Mouse (Mus musculus) heart, embryonic 12.5 days (tissue): ENCODE measurements at regions not wholly inside any gene's neighbourhood (a gene's known extent, or its start where the extent isn't known, plus 50 kb on each side); places are given as distances from the start of the nearest gene placed in this dataset.

Source experiments
- ATAC-seq: fragments of 200-750 bp; cut with Nextera tagmentation; 2 replicates; pipeline ENCODE4 v1.8.0; 2017; ENCODE audit warnings: moderate TSS enrichment, moderate library complexity; ENCODE audit not compliant: insufficient number of reproducible peaks, low FRiP score
- H3K27ac ChIP-seq: fragments of 300-500 bp; sonication (generic); 2 replicates; pipeline ENCODE4 v1.5.1; 2016; ENCODE audit warnings: mild to moderate bottlenecking, moderate library complexity; ENCODE audit not compliant: poor library complexity, severe bottlenecking
- H3K27me3 ChIP-seq: fragments of 300-500 bp; sonication (generic); replicated peaks from 2 replicates; pipeline ENCODE4 v1.6.1; 2016; ENCODE audit warnings: mild to moderate bottlenecking, moderate library complexity
- H3K36me3 ChIP-seq: fragments of 300-500 bp; sonication (generic); 2 replicates; pipeline ENCODE4 v1.6.1; 2016; ENCODE audit warnings: mild to moderate bottlenecking, moderate library complexity
- H3K4me1 ChIP-seq: fragments of 300-500 bp; sonication (generic); replicated peaks from 2 replicates; pipeline ENCODE4 v1.6.1; 2016; ENCODE audit warnings: mild to moderate bottlenecking
- H3K4me2 ChIP-seq: fragments of 300-500 bp; sonication (generic); 2 replicates; pipeline ENCODE4 v1.6.1; 2016; ENCODE audit warnings: mild to moderate bottlenecking, moderate library complexity
- H3K4me3 ChIP-seq: fragments of 300-500 bp; sonication (generic); 2 replicates; pipeline ENCODE4 v1.5.1; 2016; ENCODE audit warnings: mild to moderate bottlenecking
- H3K9ac ChIP-seq: fragments of 300-500 bp; sonication (generic); 2 replicates; pipeline ENCODE4 v1.6.1; 2016; ENCODE audit warnings: mild to moderate bottlenecking, moderate library complexity
- H3K9me3 ChIP-seq: fragments of 300-500 bp; sonication (generic); replicated peaks from 2 replicates; pipeline ENCODE4 v1.6.1; 2016; ENCODE audit warnings: mild to moderate bottlenecking, moderate library complexity
- WGBS: fragments of 180-500 bp; shearing (Covaris S2); methylation state at CpG from one replicate; pipeline ENCODE4 v1.1.7; 2016; 5-methylcytosine and 5-hydroxymethylcytosine counted together

- H3K9ac ChIP-seq: no peak overlapping the region
- no peaks in the 10 kb centered on the region for H3K36me3 ChIP-seq
- H3K27me3 ChIP-seq: no peaks in the 10 kb centered on the region
- H3K9me3 ChIP-seq: no peaks in the 10 kb centered on the region; the same call in 1 of the 2 replicates
- no peak for ATAC-seq
- 70% methylated on average over 6 of the region's 6 CpGs for WGBS
- no peaks in the 10 kb centered on the region for H3K4me1 ChIP-seq
- H3K27ac ChIP-seq: no peak overlapping the region
- no peak overlapping the region for H3K4me2 ChIP-seq
- H3K4me3 ChIP-seq: no peak overlapping the region
Measured at GRCm38 (mm10) chr7:129141942-129142598, 114.8 kb upstream of the Plpp4 start.

- Histone ChIP-seq H3K27me3 (no peaks in the 10 kb centered on the region), H3K4me1 (no peaks in the 10 kb centered on the region), H3K27ac (no peak overlapping the region), H3K4me3 (no peak overlapping the region), H3K36me3 (no peaks in the 10 kb centered on the region), H3K9me3 (no peaks in the 10 kb centered on the region; the same call in 1 of the 2 replicates), H3K4me2 (no peak overlapping the region), H3K9ac (no peak overlapping the region)
- WGBS: 72% methylated on average over 5 of the region's 5 CpGs
- no peak for ATAC-seq
Measured at GRCm38 (mm10) chr7:129142599-129142949, 114.3 kb upstream of the Plpp4 start.

GRCm38 (mm10) chr7:129155577-129155976 is 101.3 kb upstream of the Plpp4 start:
- Histone ChIP-seq H3K9me3 (no peaks in the 10 kb centered on the region), H3K4me2 (no peak overlapping the region), H3K27me3 (no peaks in the 10 kb centered on the region), H3K36me3 (no peaks in the 10 kb centered on the region), H3K27ac (no peak overlapping the region), H3K9ac (no peak overlapping the region), H3K4me3 (no peak overlapping the region), H3K4me1 (no peaks in the 10 kb centered on the region)
- WGBS: 61% methylated on average over 2 of the region's 2 CpGs
- no peak for ATAC-seq

- Histone ChIP-seq H3K9ac (no peak overlapping the region), H3K36me3 (no peaks in the 10 kb centered on the region), H3K27ac (no peak overlapping the region), H3K4me2 (no peak overlapping the region), H3K4me3 (no peak overlapping the region), H3K9me3 (no peaks in the 10 kb centered on the region), H3K4me1 (no peaks in the 10 kb centered on the region), H3K27me3 (no peaks in the 10 kb centered on the region)
- WGBS: 81% methylated on average over 7 of the region's 7 CpGs
- no peak for ATAC-seq
Measured at GRCm38 (mm10) chr7:129169971-129170370, 86.9 kb upstream of the Plpp4 start.

- Histone ChIP-seq H3K27ac (no peak overlapping the region), H3K27me3 (no peaks in the 10 kb centered on the region), H3K4me3 (no peak overlapping the region), H3K4me2 (no peak overlapping the region), H3K4me1 (no peaks in the 10 kb centered on the region), H3K9ac (no peak overlapping the region), H3K36me3 (no peaks in the 10 kb centered on the region), H3K9me3 (no peaks in the 10 kb centered on the region)
- ATAC-seq: no peak
- WGBS: 77% methylated on average over 1 of the region's 1 CpGs
Measured at GRCm38 (mm10) chr7:129190933-129191332, 65.9 kb upstream of the Plpp4 start.

- Histone ChIP-seq H3K4me1 (no peaks in the 10 kb centered on the region), H3K36me3 (no peaks in the 10 kb centered on the region), H3K9me3 (no peaks in the 10 kb centered on the region), H3K27ac (no peak overlapping the region), H3K27me3 (no peaks in the 10 kb centered on the region), H3K9ac (no peak overlapping the region), H3K4me3 (no peak overlapping the region), H3K4me2 (no peak overlapping the region)
- ATAC-seq: no peak
- WGBS: 77% methylated on average over 5 of the region's 5 CpGs
Measured at GRCm38 (mm10) chr7:129207029-129207428, 49.8 kb upstream of the Plpp4 start.
